Comparison of ENCODE assay signal across 21 mouse cellular contexts in the genomic region with DNA sequence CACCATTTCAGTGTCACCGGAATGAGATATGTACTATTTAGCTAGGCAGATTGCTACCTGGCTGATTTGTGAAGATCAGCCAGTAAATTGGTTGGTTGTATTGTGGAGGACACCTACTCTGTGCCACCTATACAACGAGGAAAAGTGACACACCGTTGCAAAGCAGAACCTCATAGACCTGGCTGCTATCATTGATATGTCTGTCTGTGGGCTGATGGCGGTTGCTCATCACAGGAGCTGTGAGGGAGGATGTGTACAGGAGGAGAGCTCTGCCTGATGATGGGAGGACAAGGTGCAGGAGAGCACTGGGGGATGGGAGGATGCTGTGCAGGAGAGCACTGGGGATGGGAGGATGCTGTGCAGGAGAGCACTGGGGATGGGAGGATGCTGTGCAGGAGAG.
"Had no signal": no experiment of that assay in that cellular context is flagged by ENCODE, and none has a peak within 500 bp of the region (broad histone marks: within the 10 kb centered on the region; RNA-seq: fewer than 3 reads in every experiment).

No protein-coding gene starts in this region.

- DNase-seq: gastrocnemius, postnatal 14 days; gastrocnemius, postnatal 36 days; heart, adult 11 months; heart, adult 2 months; heart, postnatal 14 days; heart, postnatal 36 days; kidney, postnatal 14 days; kidney, postnatal 36 days; layer of hippocampus, postnatal 36 days; left cerebral cortex, postnatal 4 days; lung, adult 18-20 months had no signal

- H3K27ac ChIP-seq: heart, adult 2 months; heart, embryonic 13.5 days; heart, embryonic 15.5 days; hindbrain, embryonic 14.5 days; hindbrain, postnatal 0 days; kidney, embryonic 15.5 days; kidney, postnatal 0 days; limb, embryonic 13.5 days; limb, embryonic 15.5 days; liver, embryonic 12.5 days; liver, embryonic 14.5 days had no signal

- H3K4me3 ChIP-seq: heart, adult 2 months; heart, embryonic 13.5 days; heart, embryonic 15.5 days; kidney, embryonic 15.5 days; limb, embryonic 13.5 days; limb, embryonic 15.5 days; liver, embryonic 12.5 days had no signal

- ATAC-seq: hindbrain, postnatal 0 days; liver, embryonic 12.5 days had no signal
